Mouse (Mus musculus) kidney, adult 11 months (tissue): ENCODE results near the gene Gm47995.
A peak's percentile ranks its signal among the peaks of the same experiment; 100 is the strongest.
"Not testable (repeated sequence)": the region's sequence is repeated elsewhere in the genome, so short reads cannot be mapped to it uniquely, and the experiment has no call there.

Experiments used
- DNase-seq: peaks from one replicate; pipeline ENCODE4 v3.0.0; 2022

Gene Gm47995

GRCm38 (mm10) chr1:151198120-151198519 lies at the start of gene Gm47995:
TSS of gene Gm47995 (plus strand) at chr1:151198448.
- not testable (repeated sequence) for DNase-seq

DNA sequence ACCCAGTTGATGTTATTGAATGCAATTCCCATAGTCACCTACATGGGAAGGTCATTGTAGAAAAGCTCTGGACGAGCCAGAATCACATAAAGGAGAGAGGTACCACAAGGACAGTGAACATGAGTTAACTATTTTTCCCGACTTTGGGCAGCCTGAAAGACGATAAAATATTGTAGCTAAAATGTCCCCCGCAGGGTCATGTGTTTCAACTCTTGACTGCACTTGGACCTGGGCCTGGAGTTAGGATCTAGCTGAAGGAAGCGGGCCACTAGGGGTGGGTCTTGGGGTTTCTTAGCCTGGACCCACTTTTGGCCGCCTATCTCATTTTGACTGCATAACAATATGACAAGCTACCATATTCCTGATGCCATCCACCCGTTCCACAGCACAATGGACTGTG lies 48.0 kb upstream of the Gm47995 start:
- peak; percentile 30 for DNase-seq

GRCm38 (mm10) chr1:151151089-151151488 lies 47.2 kb upstream of the Gm47995 start:
- DNase-seq, result no peak

GRCm38 (mm10) chr1:151153056-151153652 lies 45.1 kb upstream of the Gm47995 start:
- DNase-seq, result peak; percentile 52

- DNase-seq, result not testable (repeated sequence)
Measured at GRCm38 (mm10) chr1:151154131-151154530, 44.1 kb upstream of the Gm47995 start.

GRCm38 (mm10) chr1:151156129-151156528 lies 42.1 kb upstream of the Gm47995 start:
- DNase-seq, result no peak

DNA sequence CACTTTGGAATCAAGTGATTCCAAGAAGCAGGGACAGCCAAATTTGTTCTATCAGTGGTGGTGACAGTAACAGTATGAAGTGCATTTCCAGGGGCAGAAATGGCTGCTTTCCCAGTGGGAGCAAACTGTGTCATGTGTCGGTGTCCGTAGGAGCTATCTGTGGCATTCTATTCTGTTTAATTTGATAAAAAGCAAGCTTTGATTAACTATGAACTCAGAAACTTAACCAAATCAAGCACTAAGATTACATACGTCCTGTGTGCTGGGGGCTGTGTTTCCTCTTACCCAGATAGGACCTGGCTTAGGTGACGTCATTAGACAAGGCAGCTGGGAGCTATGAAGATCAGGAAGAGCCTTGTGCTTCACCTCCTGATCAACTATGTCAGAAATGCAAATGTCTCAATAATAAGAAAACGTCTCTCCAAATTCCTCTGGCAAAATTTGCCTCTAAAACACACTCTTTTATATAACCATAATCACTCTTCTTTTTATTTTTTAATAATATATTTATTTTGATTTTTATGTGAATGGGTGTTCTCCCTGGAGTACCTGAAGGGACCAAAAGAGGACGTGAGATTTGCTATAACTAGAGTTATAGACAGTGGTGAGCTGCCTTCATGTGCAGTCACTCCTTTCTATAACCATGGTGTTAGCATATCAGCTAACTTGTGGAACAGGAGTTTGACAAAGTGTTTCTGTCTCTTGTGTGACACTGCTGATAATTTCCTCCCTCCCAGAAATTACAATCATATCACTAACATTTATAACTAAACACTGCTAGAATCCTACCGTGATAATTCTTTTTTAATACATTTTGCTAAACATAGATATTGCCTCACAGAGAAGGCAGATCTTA lies 41.2 kb upstream of the Gm47995 start:
- DNase-seq, result no peak

- peak; percentile 91 for DNase-seq
Measured at GRCm38 (mm10) chr1:151157963-151158856, 40.0 kb upstream of the Gm47995 start.

GRCm38 (mm10) chr1:151158857-151159510 lies 39.3 kb upstream of the Gm47995 start:
- DNase-seq, result peak; percentile 34

GRCm38 (mm10) chr1:151166031-151166430 lies 32.2 kb upstream of the Gm47995 start:
- DNase-seq, result no peak

DNA sequence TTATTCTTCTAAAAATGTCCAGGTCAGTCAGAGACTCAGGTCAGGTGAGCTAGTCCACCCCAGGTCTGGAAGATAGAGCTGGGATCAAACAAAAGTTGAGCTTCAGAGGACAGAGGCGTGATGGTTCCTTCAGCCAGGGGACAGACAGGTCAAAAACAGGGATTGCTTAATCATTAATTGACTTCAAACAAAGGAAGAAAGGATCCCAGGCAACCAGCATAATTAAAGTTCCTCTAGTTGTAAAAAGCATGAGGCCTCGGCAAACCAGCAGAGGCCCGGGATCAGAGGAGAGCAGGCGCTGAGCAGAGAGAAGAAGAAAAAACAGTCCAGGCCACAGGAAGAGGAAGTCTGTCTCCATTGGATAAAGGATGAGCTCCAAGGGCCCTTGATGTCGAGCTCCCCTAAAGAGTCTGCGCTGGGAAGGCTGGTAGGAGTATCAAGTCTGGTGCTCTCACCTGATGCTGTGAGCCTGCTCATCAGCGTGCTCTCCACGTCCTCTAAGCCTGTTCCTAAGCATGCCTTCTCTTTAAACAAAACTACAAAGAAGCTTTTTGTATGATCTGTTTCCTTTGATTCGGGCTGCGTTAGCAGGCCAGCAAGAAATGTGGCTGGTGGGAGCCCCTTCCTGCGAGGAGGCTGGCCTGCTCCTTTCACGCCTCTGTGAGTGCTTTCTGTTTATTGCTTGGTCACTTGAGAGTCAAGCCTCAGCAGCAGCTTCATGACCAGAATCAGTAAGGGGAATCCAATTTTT lies 30.8 kb upstream of the Gm47995 start:
- DNase-seq, result peak; percentile 52

GRCm38 (mm10) chr1:151168637-151169036 lies 29.6 kb upstream of the Gm47995 start:
- DNase-seq, result no peak

DNA sequence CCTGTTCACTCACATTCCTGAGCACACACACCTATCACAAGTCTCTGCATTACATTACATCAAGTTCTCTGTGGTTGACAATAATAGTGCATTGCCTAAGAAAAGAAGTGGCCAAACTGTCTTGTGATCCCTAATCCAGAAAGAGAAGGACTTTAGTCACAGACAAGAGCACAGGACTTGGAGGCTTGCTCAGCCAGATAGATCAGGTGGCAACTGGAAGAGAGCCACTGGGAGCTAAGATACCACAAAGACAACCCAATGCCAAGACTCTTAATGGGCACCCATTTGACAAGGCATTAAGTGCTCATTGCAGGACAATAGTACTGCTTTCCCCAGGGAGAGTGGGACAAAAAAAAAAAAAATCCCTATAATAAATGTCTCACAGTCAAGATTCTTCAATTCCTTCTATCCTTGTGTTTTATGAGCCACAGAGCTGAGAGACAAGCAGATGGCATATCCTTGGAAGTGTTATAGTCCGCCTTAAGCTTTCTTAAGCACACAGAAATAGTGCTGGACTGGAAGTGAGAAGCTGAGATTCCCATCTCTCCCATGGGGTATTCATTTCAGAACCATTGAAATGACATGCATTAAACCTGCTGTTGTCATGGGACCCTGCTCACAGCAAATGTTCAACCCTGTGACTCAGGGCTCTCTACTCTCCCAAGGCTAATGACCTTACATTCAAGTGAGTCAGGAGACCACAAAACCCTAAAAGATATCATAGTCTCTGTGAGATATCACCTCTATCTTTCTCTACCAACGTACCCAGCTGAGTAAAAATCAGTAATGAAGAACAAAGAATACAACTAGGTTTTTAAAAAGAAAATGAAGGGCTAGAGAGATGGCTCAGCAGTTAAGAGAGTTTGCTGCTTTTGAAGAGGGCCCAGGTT lies 26.4 kb upstream of the Gm47995 start:
- DNase-seq, result no peak

DNA sequence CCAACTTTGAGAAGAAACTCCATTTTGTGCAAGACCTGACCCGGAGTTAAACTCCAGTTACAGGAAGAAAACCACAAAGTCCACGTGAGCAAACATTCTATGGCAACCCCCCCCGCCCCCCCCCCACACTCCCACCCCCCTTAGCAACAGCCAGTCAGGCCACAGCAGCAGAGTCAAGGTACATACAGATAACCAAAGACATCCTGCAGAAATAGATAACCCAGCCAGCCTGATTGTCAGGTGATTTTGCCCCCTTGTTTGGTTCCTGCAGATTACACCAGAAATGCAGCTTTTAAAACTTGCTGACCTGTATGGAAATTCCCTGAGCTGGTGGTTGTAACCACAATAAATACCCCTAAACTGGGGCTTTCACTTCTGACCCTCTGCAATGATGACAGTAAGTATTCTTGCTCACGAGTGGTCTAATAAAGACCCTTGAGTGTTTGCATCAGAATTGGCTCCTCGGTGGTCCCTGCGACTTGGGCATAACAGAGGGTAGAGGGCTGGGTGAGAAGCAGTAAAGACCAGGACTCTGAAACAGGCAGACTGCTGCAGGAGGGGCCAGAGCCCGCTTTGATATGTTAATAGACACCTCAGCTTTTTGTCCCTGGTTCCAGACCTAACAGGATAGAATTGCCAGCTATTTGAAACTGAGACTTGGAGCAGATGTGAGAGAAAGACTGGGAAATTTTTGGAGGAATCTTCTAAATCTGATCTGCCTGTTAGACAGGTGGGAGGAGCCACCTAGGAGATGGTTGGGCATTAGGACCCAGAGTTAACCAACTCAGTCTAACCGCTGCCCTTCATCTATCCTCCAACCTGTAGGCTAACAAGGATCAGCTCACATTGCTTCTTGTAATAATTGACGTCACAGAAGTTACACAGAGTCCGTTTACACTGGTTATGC lies 21.0 kb upstream of the Gm47995 start:
- DNase-seq, result peak; percentile 76

- no peak for DNase-seq
Measured at GRCm38 (mm10) chr1:151177937-151178271, 20.3 kb upstream of the Gm47995 start.

DNA sequence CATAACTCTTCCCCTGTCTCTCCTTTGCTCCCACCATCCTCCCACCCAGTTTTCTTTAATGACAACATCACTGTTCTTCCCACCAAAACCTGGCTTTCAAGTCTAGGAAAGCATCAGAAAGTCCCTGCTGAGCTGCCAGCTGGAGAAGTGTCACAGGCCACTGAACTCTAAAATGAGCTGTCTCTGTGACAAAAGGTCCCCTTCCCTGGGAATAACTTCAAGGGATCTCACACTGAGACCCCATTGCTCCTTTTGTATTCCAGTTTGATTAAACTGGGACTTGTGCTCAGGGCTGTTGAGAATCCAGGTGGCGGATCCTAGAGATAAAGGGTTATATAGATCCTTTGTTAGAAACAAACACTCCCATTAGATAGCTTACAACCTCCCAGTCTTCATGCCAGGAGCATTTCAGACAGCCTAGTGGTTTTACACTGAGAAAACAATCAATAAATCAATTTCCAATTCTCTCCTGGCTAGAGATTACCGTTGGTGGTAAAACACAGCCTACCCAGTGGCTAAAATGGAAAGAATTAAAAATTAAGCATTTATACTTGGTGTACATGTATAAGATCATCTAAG lies 19.7 kb upstream of the Gm47995 start:
- no peak for DNase-seq

DNA sequence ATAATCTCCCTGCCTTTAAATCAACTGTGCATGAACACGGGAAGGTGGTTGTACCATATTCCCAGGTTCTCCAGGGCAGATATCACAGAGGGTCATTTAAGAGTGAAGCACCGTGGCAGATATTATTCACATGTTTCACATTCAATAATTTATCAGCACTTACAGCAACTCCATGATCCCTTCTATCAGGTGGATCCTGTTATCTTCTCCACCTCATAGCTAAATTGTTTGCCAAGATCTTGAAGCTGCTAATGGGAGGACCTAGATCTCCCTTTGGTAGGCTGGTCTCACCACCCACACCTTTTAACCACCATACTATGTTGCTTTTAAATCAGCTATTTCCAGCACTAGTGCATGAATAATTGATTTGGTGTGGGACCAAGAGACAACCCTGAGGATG lies 18.1 kb upstream of the Gm47995 start:
- DNase-seq, result no peak

- not testable (repeated sequence) for DNase-seq
Measured at GRCm38 (mm10) chr1:151182266-151182665, 16.0 kb upstream of the Gm47995 start, which contains the start of gene Gm47985. TSS of gene Gm47985 (plus strand) at chr1:151182537.

DNA sequence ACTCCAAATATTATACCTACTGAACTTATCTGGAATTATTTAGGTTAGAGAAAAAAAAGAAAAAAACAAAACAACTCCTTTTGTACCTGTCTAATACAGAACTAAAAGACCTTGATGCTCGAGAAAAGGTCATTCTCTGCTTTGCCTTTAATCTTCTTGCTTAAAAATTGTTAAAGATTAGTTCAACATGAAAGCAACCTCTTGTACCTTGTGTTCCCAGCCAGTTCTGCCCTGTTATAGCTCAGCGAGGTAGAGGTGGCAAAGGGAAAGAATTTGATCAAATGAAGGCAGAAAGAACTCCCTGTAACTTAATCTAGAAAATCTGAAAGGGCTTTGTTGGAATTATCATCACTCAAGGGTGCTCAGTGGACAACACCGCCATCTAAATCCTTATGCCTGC lies 12.1 kb upstream of the Gm47995 start:
- not testable (repeated sequence) for DNase-seq
